Mouse (Mus musculus): Measurements from ENCODE around the gene C330007P06Rik. TPM values are rescaled to one million over a fixed set of nuclear protein-coding genes. Genes with fewer than 3 reads are reported as not detected.
"Not testable (repeated sequence)": the region's sequence is repeated elsewhere in the genome, so short reads cannot be mapped to it uniquely, and the experiment has no call there.

The C330007P06Rik gene
- total RNA-seq, 2 experiments from 2014 or later = 39.5 to 41.1 TPM

DNA sequence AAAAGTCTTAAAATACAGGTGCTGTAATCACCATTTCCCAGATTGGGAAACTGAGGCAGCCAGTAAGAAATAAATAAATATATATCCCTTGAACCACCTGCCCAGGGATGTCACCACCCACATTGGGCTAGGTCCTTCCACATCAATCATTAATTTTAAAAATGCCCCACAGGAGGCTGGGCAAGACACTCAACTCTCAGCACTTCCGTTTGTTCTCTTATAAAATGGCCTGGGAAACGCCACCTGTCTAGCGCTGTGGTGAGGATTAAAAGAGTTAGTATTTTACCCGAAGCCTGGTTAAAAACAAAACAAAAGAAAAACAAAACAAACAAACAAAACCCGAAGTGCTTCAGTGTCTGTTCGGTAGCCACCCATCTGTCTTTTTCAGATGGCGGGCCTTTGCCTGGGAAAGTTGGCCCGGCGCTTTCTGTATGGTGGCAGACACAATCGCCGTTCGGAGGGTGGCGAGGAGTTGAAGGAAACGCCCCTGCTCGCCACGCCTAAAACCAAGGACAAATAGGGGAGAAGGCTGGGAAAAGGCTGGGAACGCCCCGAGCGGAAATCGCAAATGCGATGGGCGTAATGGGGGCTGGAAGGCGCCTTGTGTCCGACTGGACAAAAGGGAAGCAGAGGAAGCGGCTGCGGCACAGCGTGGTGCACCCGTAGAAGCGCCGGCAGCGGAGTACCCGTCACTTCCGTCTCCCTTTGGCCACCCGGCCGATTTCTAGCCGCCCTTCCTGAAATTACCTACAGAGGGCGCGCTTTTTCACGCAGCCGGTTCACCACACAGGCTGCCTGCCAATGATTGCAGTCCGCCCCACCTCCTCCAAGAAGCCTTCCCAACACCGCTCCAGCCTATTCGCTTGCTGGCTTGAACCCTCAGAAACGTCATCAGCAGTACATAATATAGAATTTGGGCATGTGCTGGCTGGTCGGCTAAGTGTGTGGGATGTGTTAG is 66.3 kb downstream of the C330007P06Rik start:
- peak; percentile 83 to 93 for DNase-seq (ENCODE audit: low spot score in 2 of 2)
- intact Hi-C loops (cut with DNase I) = loop anchor here (5.0 to 10.0 kb wide), 3 partner anchors 97 to 277 kb away; partner anchors contain the start of genes Nkrf and Rpl39

DNA sequence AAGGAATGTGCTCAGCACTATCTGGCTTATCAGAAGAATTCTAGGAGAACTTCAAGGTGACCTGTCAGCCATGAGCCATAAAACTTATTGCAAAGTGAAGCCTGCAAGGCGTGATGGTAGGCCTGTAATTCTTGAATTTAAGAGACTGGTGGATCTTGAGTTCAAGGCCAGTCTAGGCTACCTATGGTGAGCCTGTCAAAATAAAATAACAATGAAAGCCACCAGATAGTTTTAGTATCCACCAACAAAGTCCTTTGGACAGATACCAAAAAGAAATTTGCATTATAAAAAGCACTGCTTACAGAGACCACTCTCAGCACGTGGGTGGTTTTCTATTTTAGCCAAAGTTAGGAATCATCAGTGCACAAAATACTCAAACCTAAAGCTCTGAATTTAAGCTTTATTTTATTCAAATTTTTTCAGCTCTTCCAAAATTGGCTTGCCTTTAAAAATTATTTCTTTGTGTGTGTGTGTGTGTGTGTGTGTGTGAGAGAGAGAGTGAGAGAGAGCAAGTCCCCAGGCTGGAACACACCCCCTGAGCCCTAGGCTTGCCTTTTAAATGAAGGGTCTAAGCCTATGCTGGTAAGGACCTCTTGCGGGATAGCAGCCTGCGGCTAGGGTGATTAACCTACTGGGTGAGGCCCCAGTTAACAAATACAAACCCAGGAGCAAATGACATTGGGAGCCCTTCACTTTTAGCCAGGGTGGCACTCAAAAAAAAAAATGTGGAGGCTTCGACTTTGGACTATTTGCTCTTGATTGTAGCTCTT is 68.3 kb downstream of the C330007P06Rik start:
- intact Hi-C loops (cut with DNase I) = loop anchor here (5.0 to 10.0 kb wide), 3 partner anchors 99 to 279 kb away; partner anchors contain the start of genes Nkrf and Rpl39
- no peak for DNase-seq (ENCODE audit: low spot score in 2 of 2)

DNA sequence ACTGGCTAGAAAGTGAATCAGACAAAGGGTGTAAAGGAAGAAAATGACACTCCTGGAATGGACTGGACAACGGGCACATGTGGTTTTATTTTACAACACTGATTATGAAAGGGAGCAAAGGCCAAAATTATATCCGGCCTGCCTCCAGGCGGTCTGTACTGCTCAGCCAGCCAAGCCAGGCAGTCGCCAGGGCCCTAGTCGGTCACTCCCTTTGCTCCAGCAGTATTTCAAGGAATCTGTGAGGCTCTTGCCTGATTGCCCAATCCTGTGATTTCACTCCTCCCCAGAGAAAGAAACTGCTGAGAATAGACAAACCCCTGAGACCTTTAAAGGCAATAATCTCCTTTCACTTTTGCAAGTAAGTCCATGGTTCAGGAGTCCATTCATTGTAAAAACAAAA is 69.7 kb downstream of the C330007P06Rik start:
- no peak for DNase-seq (ENCODE audit: low spot score in 2 of 2)
- intact Hi-C loops (cut with DNase I) = loop anchor here (10.0 kb wide), 2 partner anchors 101 to 281 kb away; partner anchors contain the start of genes Nkrf and Rpl39

DNA sequence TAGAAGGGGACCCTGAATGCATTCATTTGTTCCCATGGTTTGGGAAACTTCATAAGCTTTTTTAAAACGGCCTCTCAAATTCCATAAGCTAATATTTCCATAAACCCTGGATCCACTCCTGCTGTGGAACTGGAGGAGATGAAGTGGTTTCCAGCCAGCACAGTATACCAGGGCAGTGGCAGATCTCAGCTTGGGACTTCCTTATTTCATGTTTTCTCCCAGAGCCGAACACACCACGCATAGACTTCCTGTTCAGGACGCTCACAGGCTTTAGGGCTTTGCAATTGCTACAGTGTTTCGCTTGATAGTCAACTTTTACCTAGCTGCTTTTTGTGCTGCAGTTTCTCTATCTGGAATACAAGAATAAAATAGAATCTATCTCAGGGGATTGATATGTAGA is 70.7 kb downstream of the C330007P06Rik start:
- no peak for DNase-seq (ENCODE audit: low spot score in 2 of 2)
- intact Hi-C loops (cut with DNase I) = loop anchor here (10.0 kb wide), 2 partner anchors 102 to 282 kb away; partner anchors contain the start of genes Nkrf and Rpl39

DNA sequence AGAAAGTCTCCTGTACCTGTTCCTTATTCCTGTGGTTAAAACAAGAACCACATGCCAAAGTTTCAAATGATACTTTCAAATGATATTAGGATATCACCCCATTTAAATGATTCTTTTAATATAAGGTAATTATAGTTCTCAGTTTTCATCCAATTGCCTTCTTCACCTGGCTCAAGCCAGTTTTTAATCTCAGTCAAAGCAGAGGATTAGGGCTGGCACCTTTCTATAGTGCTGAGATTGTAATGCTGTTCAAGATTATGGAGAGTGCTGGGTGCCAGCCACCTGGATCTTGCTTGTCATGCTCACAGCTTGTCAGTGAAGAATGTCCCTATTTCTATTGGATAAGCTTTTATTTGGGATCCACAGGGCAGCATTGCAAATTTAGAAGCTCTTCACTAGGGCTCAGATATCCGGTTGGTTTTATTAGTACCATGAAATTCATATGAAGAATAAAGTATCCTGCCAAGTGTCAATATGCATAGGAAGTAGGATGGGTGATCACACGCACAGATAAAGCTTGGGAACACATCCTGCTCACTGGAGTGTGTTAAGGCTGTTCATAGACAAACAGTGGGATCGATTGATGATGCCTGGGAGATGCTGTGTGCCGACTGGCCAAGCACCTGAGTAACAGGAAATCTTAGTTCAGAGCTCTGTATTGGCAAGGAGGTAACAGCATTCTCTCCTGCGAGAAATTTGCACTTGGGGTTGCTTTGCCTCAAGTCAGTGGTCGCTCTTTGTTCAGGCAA is 74.6 kb downstream of the C330007P06Rik start:
- DNase-seq (ENCODE audit: low spot score in 2 of 2) = no peak
- intact Hi-C loops (cut with DNase I) = loop anchor here (5.0 kb wide), 1 partner anchor 157 kb away; no protein-coding TSS in a partner anchor

DNA sequence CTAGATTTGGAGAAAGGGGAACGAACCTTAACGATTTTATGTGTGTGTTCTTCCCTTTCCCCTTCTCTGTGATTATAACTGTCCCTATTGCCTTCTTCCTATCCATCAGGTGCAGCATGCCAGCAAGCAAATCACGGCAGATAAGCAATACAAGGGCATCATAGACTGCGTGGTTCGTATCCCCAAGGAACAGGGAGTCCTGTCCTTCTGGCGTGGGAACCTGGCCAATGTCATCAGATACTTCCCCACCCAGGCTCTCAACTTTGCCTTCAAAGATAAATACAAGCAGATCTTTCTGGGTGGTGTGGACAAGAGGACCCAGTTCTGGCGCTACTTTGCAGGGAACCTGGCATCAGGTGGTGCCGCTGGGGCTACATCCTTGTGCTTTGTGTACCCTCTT is 77.2 kb downstream of the C330007P06Rik start:
- intact Hi-C loops (cut with DNase I) = loop anchor here (5.0 kb wide), 1 partner anchor 154 kb away; no protein-coding TSS in a partner anchor
- DNase-seq (ENCODE audit: low spot score in 2 of 2) = not testable (repeated sequence)

DNA sequence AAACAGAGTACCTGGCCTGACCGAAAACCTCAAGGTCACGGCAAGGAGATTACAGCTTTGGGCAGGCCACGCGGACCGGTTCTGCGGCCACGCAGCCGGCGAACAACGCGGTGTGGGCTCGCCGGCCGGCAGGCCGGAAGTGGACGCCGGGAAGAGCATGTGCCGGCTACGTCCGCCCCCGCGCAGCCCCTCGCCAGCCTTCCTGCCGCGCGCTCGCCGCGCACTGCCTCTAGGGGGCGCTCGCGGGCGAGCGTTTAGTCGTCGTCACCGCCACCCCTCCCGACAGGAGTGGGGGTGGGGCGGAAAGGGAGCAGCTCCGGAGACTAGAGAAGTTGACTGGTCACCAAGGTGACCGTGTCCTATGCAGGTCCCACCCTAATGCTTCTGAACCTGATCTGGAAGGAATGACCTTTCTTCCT is 77.7 kb downstream of the C330007P06Rik start:
- intact Hi-C loops (cut with DNase I) = loop anchor here (5.0 kb wide), 1 partner anchor 154 kb away; no protein-coding TSS in a partner anchor
- peak; percentile 82 to 85 for DNase-seq (ENCODE audit: low spot score in 2 of 2)

DNA sequence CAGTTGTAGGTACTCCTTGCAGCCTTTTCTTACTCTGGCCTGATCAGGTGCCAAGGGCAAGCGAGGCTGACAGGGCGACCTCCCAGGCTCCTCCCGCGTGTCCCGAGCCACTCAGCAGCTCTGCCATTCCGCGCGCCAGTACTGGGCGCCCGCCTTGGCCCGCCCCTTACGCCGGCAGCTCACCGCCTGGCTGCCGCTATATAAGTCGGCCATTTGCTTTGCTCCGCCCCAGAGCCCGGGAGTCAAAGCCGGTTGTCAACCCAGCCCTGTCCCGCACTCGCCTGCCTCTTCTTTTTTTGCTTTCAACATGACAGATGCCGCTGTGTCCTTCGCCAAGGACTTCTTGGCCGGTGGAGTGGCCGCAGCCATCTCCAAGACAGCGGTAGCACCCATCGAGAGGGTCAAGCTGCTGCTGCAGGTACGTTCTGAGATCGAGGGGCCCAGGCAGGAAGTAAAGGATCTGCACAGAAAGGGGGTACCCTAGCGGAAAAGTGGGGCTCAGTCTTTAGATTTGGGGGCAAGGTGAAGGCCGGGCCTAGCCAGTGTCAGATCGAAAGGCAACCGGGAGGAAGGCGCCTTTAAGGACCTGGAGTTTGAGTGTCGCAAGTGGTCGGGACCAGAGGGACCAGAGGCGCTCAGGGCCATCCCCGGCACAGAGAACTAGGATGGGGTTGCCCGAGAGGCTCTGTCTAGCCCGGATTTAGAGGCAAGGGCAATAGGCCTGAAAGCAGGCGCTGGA is 78.3 kb downstream of the C330007P06Rik start, which contains the start of gene Slc25a5:
Gene Slc25a5 (plus strand): TSS at position 228 of the 739 bp plus-strand sequence.
- intact Hi-C loops (cut with DNase I) = loop anchor here (5.0 kb wide), 1 partner anchor 153 kb away; no protein-coding TSS in a partner anchor

DNA sequence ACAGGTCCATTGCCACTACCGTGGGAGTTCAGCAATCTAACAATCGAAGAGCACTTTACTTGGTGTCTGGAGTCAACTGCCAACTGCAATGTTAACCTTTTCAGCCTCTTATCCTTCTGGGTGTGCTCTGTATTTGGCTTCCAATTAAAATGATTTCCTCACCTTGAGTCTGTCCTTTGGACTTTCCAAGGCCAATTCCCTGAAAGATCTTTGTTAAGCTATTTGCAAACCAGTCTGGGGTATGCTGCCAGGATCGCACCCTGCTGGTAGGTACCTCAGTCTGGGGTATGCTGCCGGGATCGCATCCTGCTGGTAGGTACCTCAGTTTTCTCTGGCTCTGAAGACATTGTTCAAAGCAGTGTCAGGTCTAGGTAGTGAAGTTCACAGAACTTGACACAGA is 79.3 kb downstream of the C330007P06Rik start:
- intact Hi-C loops (cut with DNase I) = no loop called here
- no peak for DNase-seq (ENCODE audit: low spot score in 2 of 2)

More for the DNA sequence above, 78.3 kb downstream of the C330007P06Rik start, which contains the start of gene Slc25a5:
- DNase-seq (ENCODE audit: low spot score in 2 of 2) = peak; percentile 77 to 84

DNA sequence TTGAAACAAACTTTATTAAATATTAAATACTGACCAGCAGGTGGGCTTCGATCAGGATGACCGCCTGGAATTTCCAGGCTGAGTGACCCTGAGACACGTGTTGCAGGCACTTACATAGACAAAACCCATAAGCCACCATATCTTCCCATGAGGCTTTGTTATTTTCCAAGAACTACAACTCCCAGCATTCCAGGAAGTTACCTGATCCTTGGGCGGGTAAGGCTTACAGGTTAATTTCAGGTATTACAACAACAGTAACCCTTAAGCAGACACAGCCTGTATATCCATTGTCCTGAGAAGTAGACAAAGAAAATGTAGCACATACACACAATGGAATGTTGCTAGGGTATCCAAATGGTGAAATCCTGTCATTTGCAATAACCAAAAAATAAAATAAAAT is 84.6 kb downstream of the C330007P06Rik start:
- no peak for DNase-seq (ENCODE audit: low spot score in 2 of 2)
- intact Hi-C loops (cut with DNase I) = no loop called here

DNA sequence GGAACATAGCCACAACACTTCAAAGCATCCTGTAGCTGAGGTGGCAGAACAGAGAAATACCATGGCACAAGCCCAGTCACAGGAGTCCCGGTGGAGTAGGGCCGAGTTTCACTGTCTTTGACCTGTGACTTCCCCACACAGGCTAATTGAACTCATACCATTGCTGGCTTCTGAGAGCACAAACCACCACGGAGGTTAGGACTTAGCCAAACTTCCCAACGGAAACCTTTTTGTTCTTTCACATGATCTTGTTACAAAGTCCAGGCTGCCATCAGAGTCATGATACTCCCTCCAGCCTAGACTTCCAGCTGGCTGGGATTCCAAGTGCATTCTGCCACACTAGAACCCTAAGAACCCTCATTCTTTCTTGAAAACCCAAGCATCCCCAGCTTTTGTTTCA is 96.2 kb downstream of the C330007P06Rik start:
- DNase-seq (ENCODE audit: low spot score in 2 of 2) = no peak
- intact Hi-C loops (cut with DNase I) = no loop called here

DNA sequence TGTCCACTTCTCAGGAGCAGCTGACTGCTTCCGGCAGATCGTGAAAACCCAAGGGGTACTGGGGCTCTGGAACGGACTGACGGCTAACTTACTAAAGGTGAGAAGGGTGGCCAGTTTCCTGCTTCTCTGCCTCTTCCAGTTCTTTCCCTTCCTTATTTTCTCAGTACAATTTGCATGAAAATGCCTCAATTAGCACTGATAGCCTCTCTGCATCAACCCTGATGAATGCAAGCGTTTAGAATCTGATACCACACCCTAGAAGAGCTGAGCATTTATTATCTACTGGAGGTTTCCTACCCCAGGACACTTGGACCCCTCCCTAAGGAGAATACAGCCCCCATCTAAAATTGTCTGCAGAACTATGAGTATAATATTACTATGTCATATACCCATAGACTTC is 98.4 kb downstream of the C330007P06Rik start:
- no peak for DNase-seq (ENCODE audit: low spot score in 2 of 2)
- intact Hi-C loops (cut with DNase I) = no loop called here

Other genes starting within 250 kb of the C330007P06Rik start
- 10 to 100 TPM; 12.6 to 12.8 TPM for gene Akap17b, start 228.7 kb downstream of the C330007P06Rik start, total RNA-seq (2021)
- under 1 TPM; 0.55 to 0.62 TPM for gene Slc25a43, start 130.5 kb downstream of the C330007P06Rik start, total RNA-seq (2021)
- 100 to 1,000 TPM; 343 to 350 TPM for gene Slc25a5, start 78.5 kb downstream of the C330007P06Rik start, total RNA-seq (2021)
- 10 to 100 TPM; 47.8 to 56.8 TPM for gene Ube2a, start 211 bp downstream of the C330007P06Rik start, total RNA-seq (2021)
- 10 to 100 TPM; 32.5 to 34.8 TPM for gene Nkrf, start 28.8 kb upstream of the C330007P06Rik start, total RNA-seq (2021)
- gene Sept6, start 117.7 kb upstream of the C330007P06Rik start, total RNA-seq (2021) = 10 to 100 TPM; 57.9 to 63.8 TPM
- gene Sowahd, start 174.7 kb upstream of the C330007P06Rik start, total RNA-seq (2021) = not detected
- gene Rpl39, start 211.3 kb upstream of the C330007P06Rik start, total RNA-seq (2021) = 100 to 1,000 TPM; 246 to 253 TPM
- 10 to 100 TPM; 13.7 to 16.0 TPM for gene Upf3b, start 236.2 kb upstream of the C330007P06Rik start, total RNA-seq (2021)

Measured in left cerebral cortex, postnatal 25 days (tissue).